Mouse (Mus musculus) liver, adult 2 months (tissue): ENCODE results near the gene Pdzd3. TPM values are rescaled to one million over a fixed set of nuclear protein-coding genes. Genes with fewer than 3 reads are reported as not detected.
A peak's percentile ranks its signal among the peaks of the same experiment; 100 is the strongest.

Source experiments
- DNase-seq: peaks from one replicate; pipeline ENCODE4 v3.0.0-alpha.2; 2011; ENCODE audit warnings: low read depth, low spot score; ENCODE audit errors: extremely low read depth
- H3K27ac ChIP-seq: fragments of 200-500 bp; replicated peaks from 2 replicates; pipeline ENCODE4 v1.5.1; 2012; ENCODE audit warnings: low read depth, mild to moderate bottlenecking, control low read depth, inconsistent platforms, low read length; ENCODE audit not compliant: insufficient read depth
- H3K27me3 ChIP-seq: fragments of 200-500 bp; 2 replicates; pipeline ENCODE4 v1.6.1; 2012; ENCODE audit warnings: mild to moderate bottlenecking, moderate library complexity, low read length, inconsistent platforms; ENCODE audit not compliant: control insufficient read depth, insufficient read depth
- H3K36me3 ChIP-seq: fragments of 200-500 bp; 2 replicates; pipeline ENCODE4 v1.6.1; 2012; ENCODE audit warnings: low read length, inconsistent platforms; ENCODE audit not compliant: control insufficient read depth, insufficient read depth
- H3K4me1 ChIP-seq: fragments of 200-500 bp; 2 replicates; pipeline ENCODE4 v1.6.1; 2011; ENCODE audit warnings: low read length; ENCODE audit not compliant: control insufficient read depth, insufficient read depth
- H3K4me3 ChIP-seq: fragments of 200-500 bp; 2 replicates; pipeline ENCODE4 v1.5.1; 2011; ENCODE audit warnings: low read depth, mild to moderate bottlenecking, control low read depth, low read length, moderate library complexity; ENCODE audit not compliant: insufficient read depth
- H3K79me2 ChIP-seq: fragments of 200-500 bp; 2 replicates; pipeline ENCODE4 v1.6.1; 2012; ENCODE audit warnings: inconsistent platforms, mild to moderate bottlenecking, low read length, moderate library complexity; ENCODE audit not compliant: control insufficient read depth, insufficient read depth
- H3K9ac ChIP-seq: fragments of 200-500 bp; 2 replicates; pipeline ENCODE4 v1.6.1; 2012; ENCODE audit warnings: low read depth, mild to moderate bottlenecking, control low read depth, inconsistent platforms, low read length
- CTCF ChIP-seq: fragments of 200-500 bp; IDR thresholded peaks from 2 replicates; pipeline ENCODE4 v1.5.1; 2011; ENCODE audit warnings: low read depth, low read length, control low read depth
- POLR2A ChIP-seq: fragments of 200-500 bp; IDR thresholded peaks from 2 replicates; pipeline ENCODE4 v1.6.1; 2011; ENCODE audit warnings: low read length, control low read depth; ENCODE audit not compliant: insufficient read depth; ENCODE audit errors: extremely low read depth
- WGBS: fragments of 180-500 bp; shearing (Covaris S2); methylation state at CpG from one replicate; pipeline ENCODE4 v1.1.7; 2018; 5-methylcytosine and 5-hydroxymethylcytosine counted together
- polyA plus RNA-seq: library from polyadenylated mRNA; depleted of rRNA; stranded (reverse); fragments of >200 nt; gene quantifications from 2 replicates; pipeline ENCODE4 v1.2.3, GENCODE M21; 2012
- total RNA-seq: library from RNA; depleted of rRNA; stranded (reverse); fragments of >200 nt; gene quantifications from 2 replicates; pipeline ENCODE4 v1.2.3, GENCODE M21; 2014

Gene Pdzd3
- total and polyA plus RNA-seq, 2 experiments = not detected

DNA sequence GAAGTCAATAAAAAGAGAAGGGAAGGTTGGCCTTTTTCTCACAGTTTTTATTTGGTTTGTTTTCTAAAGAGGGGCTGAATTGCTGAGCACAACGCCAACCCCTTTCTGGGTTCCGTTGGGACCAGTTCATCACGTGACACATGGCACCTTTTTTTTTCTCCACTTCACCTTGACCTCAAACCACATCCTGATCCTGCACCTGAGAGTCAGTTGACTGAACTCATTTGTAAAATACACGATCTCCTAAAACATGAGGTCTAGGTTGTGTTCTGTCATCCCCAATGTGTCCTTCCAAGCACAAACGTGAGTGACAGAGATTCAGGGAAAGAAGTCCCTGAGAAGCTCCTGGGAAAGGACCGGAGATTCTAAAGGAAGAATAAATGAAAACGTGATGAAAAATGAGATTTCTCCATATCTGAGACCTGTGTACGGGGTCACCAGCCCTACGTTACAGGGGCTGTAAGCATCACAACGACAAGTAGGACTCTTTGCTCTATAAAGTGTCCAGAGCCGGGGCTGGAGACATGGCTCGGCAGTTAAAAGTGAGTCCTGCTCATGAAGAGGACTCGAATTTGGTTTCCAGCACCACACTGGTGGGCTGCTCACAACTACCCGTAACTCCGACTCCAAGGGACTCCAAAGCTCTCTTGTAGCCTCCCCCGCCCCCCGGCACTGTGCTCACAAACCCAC, 12.6 kb downstream of the Pdzd3 start:
- no peak overlapping the region for H3K27ac ChIP-seq
- no peak overlapping the region for H3K4me3 ChIP-seq
- WGBS = 81% methylated on average over 17 of the region's 17 CpGs
- no peak for DNase-seq
- no peak for TF ChIP-seq CTCF
- TF ChIP-seq POLR2A = no peak
- peaks cover under 1% of the 10 kb centered on the region; the same call in 1 of the 2 replicates for H3K79me2 ChIP-seq
- no peaks in the 10 kb centered on the region for H3K4me1 ChIP-seq
- H3K27me3 ChIP-seq = no peaks in the 10 kb centered on the region
- no peaks in the 10 kb centered on the region for H3K36me3 ChIP-seq
- H3K9ac ChIP-seq = no peak overlapping the region

DNA sequence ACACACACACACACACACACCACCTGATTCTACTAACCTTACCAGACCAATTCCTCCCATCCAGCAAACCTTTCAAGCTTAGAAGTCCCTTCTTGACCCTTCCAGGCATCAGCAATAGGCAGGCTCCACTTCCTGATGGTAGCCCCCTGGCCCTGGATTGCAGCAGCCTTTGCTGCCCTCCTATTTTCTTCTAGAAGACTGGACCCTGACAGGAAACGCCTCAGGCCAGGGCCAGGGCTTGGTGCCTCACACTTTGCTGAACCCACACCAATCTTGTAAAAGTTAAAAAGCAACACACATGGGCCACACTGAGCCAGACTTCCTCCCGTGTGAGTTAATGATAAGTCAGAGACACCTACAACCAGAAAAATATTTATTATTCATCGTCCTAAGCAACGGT, 14.1 kb downstream of the Pdzd3 start:
- Histone ChIP-seq H3K4me3 (no peak overlapping the region), H3K36me3 (no peaks in the 10 kb centered on the region), H3K27ac (no peak overlapping the region), H3K9ac (no peak overlapping the region), H3K27me3 (no peaks in the 10 kb centered on the region), H3K79me2 (peaks cover 8% of the 10 kb centered on the region; the same call in 1 of the 2 replicates), H3K4me1 (no peaks in the 10 kb centered on the region)
- WGBS = 81% methylated on average over 4 of the region's 4 CpGs
- TF ChIP-seq CTCF = no peak
- TF ChIP-seq POLR2A = no peak
- DNase-seq = no peak

DNA sequence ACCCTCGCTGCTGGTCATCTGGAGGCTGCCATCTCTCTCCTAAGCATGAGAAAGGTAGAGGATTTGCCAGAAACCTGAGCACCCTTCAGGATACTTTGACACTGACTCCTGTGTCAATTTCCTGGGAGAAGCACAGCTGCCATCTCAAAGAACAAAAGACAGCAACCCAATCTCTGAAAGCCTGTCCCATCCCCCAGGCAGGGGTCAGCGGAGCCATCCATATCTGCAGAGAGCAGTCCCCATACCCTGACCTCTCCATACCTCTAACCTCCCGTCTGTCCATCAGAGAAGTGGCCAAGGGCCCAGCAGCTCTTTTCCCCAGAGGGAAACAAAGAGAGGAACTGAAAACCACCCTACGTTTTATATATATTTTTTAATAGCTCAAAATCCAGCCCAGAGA, 14.7 kb downstream of the Pdzd3 start:
- Histone ChIP-seq H3K4me3 (no peak overlapping the region), H3K36me3 (no peaks in the 10 kb centered on the region), H3K27me3 (no peaks in the 10 kb centered on the region), H3K27ac (no peak overlapping the region), H3K9ac (no peak overlapping the region), H3K4me1 (no peaks in the 10 kb centered on the region; the same call in 1 of the 2 replicates), H3K79me2 (peaks cover 13% of the 10 kb centered on the region)
- WGBS = 85% methylated on average over 4 of the region's 4 CpGs
- no peak for DNase-seq
- TF ChIP-seq CTCF = no peak
- no peak for TF ChIP-seq POLR2A

DNA sequence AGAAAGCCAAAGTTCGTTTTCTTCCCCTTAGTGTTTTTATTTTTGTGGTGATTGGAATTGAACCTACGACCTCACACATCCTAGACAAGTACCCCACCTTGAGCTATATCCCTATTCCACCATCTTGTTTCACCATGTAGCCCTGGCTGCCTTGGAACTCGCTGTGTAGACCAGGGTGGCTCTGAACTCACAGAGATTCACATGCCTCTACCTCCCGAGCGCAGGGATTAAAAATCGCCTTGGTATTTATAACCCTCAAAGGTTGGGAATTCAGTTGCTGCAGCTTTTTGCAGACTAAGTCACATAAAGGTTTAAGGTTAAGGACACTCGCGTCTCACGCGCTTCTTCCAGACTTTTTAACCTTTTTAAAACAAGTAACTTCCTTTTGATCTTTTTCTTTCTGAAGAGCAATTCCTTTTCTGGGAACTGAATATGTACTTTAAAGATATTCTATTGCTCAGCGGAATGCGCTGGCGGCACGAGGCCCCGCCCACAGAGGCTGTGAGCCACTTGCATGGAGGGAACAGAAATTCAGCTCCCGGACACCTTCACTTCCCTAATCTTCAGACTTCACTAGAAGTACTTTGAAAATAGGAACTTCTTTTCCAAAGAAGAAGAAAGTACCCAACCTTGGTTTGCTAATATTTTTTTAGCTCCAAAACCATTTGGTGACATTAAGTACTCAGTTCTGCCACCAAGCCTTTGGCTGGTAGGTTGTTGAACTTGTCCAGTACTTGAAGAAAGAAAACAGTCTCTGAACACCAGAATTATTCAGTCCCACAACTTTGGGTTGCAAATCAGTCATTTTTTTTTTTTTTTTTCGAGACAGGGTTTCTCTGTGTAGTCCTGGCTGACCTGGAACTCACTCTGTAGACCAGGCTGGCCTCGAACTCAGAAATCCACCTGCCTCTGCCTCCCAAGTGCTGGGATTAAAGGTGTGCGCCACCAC, 16.5 kb downstream of the Pdzd3 start:
- 34% methylated on average over 19 of the region's 19 CpGs for WGBS
- peaks cover 19% of the 10 kb centered on the region for H3K79me2 ChIP-seq
- peak overlapping the region; percentile 15; the same call in 1 of the 2 replicates for H3K4me3 ChIP-seq
- 0 out of 2 replicates have a peak overlapping the region, but pooled peaks have one; percentile 5 for H3K27ac ChIP-seq
- H3K27me3 ChIP-seq = no peaks in the 10 kb centered on the region
- TF ChIP-seq POLR2A (no peak), CTCF (no peak)
- H3K36me3 ChIP-seq = no peaks in the 10 kb centered on the region
- H3K9ac ChIP-seq = 0 out of 2 replicates have a peak overlapping the region, but pooled peaks have one; percentile 9
- H3K4me1 ChIP-seq = no peaks in the 10 kb centered on the region; the same call in 1 of the 2 replicates
- peak; percentile 53 for DNase-seq

DNA sequence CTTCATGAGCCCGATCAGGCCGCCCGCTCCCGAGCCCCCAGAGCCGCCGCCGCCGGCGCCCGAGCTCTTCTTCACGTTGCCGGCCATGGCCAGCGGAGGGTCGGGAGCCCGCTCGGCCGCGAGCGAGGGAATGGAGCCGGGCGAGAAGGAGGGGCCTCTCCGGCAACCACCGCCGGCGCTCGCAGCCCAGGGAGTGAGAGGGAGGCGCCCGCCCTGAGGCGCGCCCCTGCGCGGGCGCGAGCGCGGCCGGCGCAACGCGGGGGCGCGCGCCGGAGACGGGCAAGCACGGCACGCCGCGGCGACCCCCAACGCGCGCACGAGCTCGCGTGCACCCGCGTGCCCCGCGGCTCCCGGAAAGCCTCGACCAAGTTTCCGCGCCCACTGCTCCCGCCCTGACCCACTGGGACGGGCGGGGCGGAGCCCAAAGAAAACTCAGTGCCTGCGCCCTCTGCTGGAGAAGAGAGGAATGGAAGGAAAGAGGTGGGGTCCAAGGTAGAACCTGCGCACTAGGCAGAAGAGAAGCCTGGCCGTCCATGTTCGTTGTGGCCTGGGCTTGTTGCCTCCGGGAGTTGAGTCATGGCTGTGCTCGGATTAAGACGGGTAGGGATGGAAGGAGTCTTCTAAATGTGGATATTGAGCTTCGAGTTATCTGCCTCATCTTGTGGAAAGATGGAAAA, 17.3 kb downstream of the Pdzd3 start, which contains the start of gene Cbl:
TSS of gene Cbl (minus strand) at position 248 of the 677 bp plus-strand sequence.
- peak within 1 kb of the TSS; percentile 29 for H3K27ac ChIP-seq
- peak within 1 kb of the TSS; percentile 95 for H3K9ac ChIP-seq
- H3K4me3 ChIP-seq = peak within 1 kb of the TSS; percentile 96
- H3K4me1 ChIP-seq = no peaks in the 10 kb centered on the region; the same call in 1 of the 2 replicates
- TF ChIP-seq CTCF (peak; percentile 93), POLR2A (0 out of 2 replicates have a peak, but pooled peaks have one; percentile 46)
- no peaks in the 10 kb centered on the region for H3K27me3 ChIP-seq
- under 1% methylated on average over 75 of the region's 76 CpGs for WGBS
- DNase-seq = peak; percentile 79
- H3K79me2 ChIP-seq = peaks cover 24% of the 10 kb centered on the region
- H3K36me3 ChIP-seq = no peaks in the 10 kb centered on the region
